Mouse (Mus musculus): ENCODE measurements around the gene Mboat7.

- TF ChIP-seq POLR2A (IDR thresholded peaks at IDR 0.05; ENCODE audit: insufficient read length, low read depth) (peak; percentile 95), USF1 (IDR thresholded peaks at IDR 0.05; ENCODE audit: low read depth) (no peak), MAX (IDR thresholded peaks at IDR 0.05; ENCODE audit: low read depth) (no peak), MYOG (IDR thresholded peaks at IDR 0.05; ENCODE audit: control insufficient read depth in 1 of 3, insufficient read depth in 1 of 3, insufficient read length in 2 of 3, low read depth in 2 of 3) (no peak), SRF (IDR thresholded peaks at IDR 0.05; ENCODE audit: control insufficient read depth, insufficient read length, low read depth) (peak; percentile 50), POLR2AphosphoS2 (IDR thresholded peaks at IDR 0.05; ENCODE audit: insufficient read length, low read depth) (peak; percentile 97), CEBPB (IDR thresholded peaks at IDR 0.05; ENCODE audit: insufficient read depth, poor library complexity, severe bottlenecking) (no peak), MYOD1 (IDR thresholded peaks at IDR 0.05; ENCODE audit: control insufficient read depth in 1 of 3, insufficient read length in 2 of 3, low read depth in 2 of 3) (no peak), TCF12 (IDR thresholded peaks at IDR 0.05; ENCODE audit: insufficient read depth, poor library complexity, severe bottlenecking) (no peak), E2F4 (IDR thresholded peaks at IDR 0.05; ENCODE audit: insufficient read depth) (no peak)
Observed at GRCm38 (mm10) chr7:3665215-3666114, 27.9 kb downstream of the Mboat7 start, which contains the start of gene Leng1.
